Mouse (Mus musculus) embryonic fibroblast, embryonic 13.5 days (primary cell): ENCODE results near the gene Csrp1. TPM values are rescaled to one million over a fixed set of nuclear protein-coding genes. Genes with fewer than 3 reads are reported as not detected.

Source experiments
- H3K27ac ChIP-seq: 2 replicates; pipeline ENCODE4 v1.5.1; 2012; ENCODE audit warnings: low read length, control low read depth, inconsistent platforms; ENCODE audit not compliant: insufficient read depth
- H3K4me1 ChIP-seq: 2 replicates; pipeline ENCODE4 v1.6.1; 2011; ENCODE audit warnings: low read length; ENCODE audit not compliant: control insufficient read depth, insufficient read depth
- H3K4me3 ChIP-seq: 2 replicates; pipeline ENCODE4 v1.5.1; 2011; ENCODE audit warnings: mild to moderate bottlenecking, control low read depth, low read length; ENCODE audit not compliant: insufficient read depth
- CTCF ChIP-seq: IDR thresholded peaks from 2 replicates; pipeline ENCODE4 v1.5.1; 2011; ENCODE audit warnings: mild to moderate bottlenecking, control low read depth, low read length, moderate library complexity, borderline replicate concordance; ENCODE audit not compliant: insufficient read depth
- POLR2A ChIP-seq: IDR thresholded peaks from 2 replicates; pipeline ENCODE4 v1.6.1; 2011; ENCODE audit warnings: low read depth, mild to moderate bottlenecking, control low read depth, low read length, moderate library complexity
- polyA plus RNA-seq: library from polyadenylated mRNA; stranded (reverse); fragments of >200 nt; gene quantifications from 2 replicates; pipeline ENCODE4 v1.2.4, GENCODE M21; 2011; ENCODE audit warnings: low read depth; ENCODE audit not compliant: missing spikeins, insufficient read length

Gene Csrp1
- polyA plus RNA-seq, 1 experiment, result 453 TPM

- no peak overlapping the region for H3K4me3 ChIP-seq
- H3K27ac ChIP-seq, result no peak overlapping the region
- H3K4me1 ChIP-seq, result 0 out of 2 replicates have a peak, but pooled peaks cover 4% of the 10 kb centered on the region
- no peak for TF ChIP-seq CTCF
- no peak for TF ChIP-seq POLR2A
These were observed 41.7 kb upstream of the Csrp1 start for GRCm38 (mm10) chr1:135678145-135678544.

GRCm38 (mm10) chr1:135680716-135681115 is 39.1 kb upstream of the Csrp1 start:
- peaks cover 5% of the 10 kb centered on the region; the same call in 1 of the 2 replicates for H3K4me1 ChIP-seq
- H3K27ac ChIP-seq, result no peak overlapping the region
- no peak for TF ChIP-seq POLR2A
- TF ChIP-seq CTCF, result no peak
- no peak overlapping the region for H3K4me3 ChIP-seq

GRCm38 (mm10) chr1:135681122-135681521 is 38.7 kb upstream of the Csrp1 start:
- no peak for TF ChIP-seq CTCF
- TF ChIP-seq POLR2A, result no peak
- Histone ChIP-seq H3K27ac (no peak overlapping the region), H3K4me1 (peaks cover 4% of the 10 kb centered on the region; the same call in 1 of the 2 replicates), H3K4me3 (no peak overlapping the region)

- Histone ChIP-seq H3K27ac (peak overlapping the region; percentile 21; the same call in 1 of the 2 replicates), H3K4me1 (peaks cover 6% of the 10 kb centered on the region; the same call in 1 of the 2 replicates), H3K4me3 (no peak overlapping the region)
- no peak for TF ChIP-seq CTCF
- no peak for TF ChIP-seq POLR2A
These were observed 35.0 kb upstream of the Csrp1 start for GRCm38 (mm10) chr1:135684895-135685294.

GRCm38 (mm10) chr1:135685316-135685715 is 34.5 kb upstream of the Csrp1 start:
- Histone ChIP-seq H3K27ac (peak overlapping the region; percentile 30), H3K4me3 (no peak overlapping the region), H3K4me1 (peaks cover 6% of the 10 kb centered on the region; the same call in 1 of the 2 replicates)
- TF ChIP-seq CTCF (no peak), POLR2A (no peak)

- TF ChIP-seq CTCF, result no peak
- TF ChIP-seq POLR2A, result 0 out of 2 replicates have a peak, but pooled peaks have one; percentile 34
- Histone ChIP-seq H3K27ac (peak overlapping the region; percentile 60; the same call in 1 of the 2 replicates), H3K4me3 (peak overlapping the region; percentile 78), H3K4me1 (peaks cover 8% of the 10 kb centered on the region)
These were observed 32.9 kb upstream of the Csrp1 start for GRCm38 (mm10) chr1:135686792-135687510.

- TF ChIP-seq POLR2A (peak; percentile 48; the same call in 1 of the 2 replicates), CTCF (no peak)
These were observed 31.9 kb upstream of the Csrp1 start for GRCm38 (mm10) chr1:135687771-135688492.

GRCm38 (mm10) chr1:135688686-135689085 is 31.2 kb upstream of the Csrp1 start:
- no peak for TF ChIP-seq POLR2A
- TF ChIP-seq CTCF, result no peak
- peak overlapping the region; percentile 45 for H3K4me3 ChIP-seq
- H3K27ac ChIP-seq, result peak overlapping the region; percentile 37; the same call in 1 of the 2 replicates
- H3K4me1 ChIP-seq, result peaks cover 8% of the 10 kb centered on the region

More at GRCm38 (mm10) chr1:135687771-135688492, 31.9 kb upstream of the Csrp1 start:
- Histone ChIP-seq H3K4me1 (peaks cover 8% of the 10 kb centered on the region), H3K27ac (peak overlapping the region; percentile 60), H3K4me3 (peak overlapping the region; percentile 78)

GRCm38 (mm10) chr1:135690784-135691416 is 29.0 kb upstream of the Csrp1 start:
- Histone ChIP-seq H3K4me3 (no peak overlapping the region), H3K27ac (peak overlapping the region; percentile 38), H3K4me1 (peaks cover 5% of the 10 kb centered on the region)
- no peak for TF ChIP-seq CTCF
- TF ChIP-seq POLR2A, result no peak

GRCm38 (mm10) chr1:135691417-135691815 is 28.4 kb upstream of the Csrp1 start:
- H3K4me1 ChIP-seq, result peaks cover 4% of the 10 kb centered on the region; the same call in 1 of the 2 replicates
- TF ChIP-seq CTCF (no peak), POLR2A (0 out of 2 replicates have a peak, but pooled peaks have one; percentile 24)
- no peak overlapping the region for H3K4me3 ChIP-seq
- peak overlapping the region; percentile 38 for H3K27ac ChIP-seq
